Mouse (Mus musculus) central nervous system, embryonic 11.5 days (tissue): ENCODE measurements around the gene Coch. TPM values are rescaled to one million over a fixed set of nuclear protein-coding genes. Genes with fewer than 3 reads are reported as not detected.

Experiments
- polyA plus RNA-seq: library from polyadenylated mRNA; depleted of rRNA; stranded (reverse); fragments of >200 nt; gene quantifications from 2 replicates; pipeline ENCODE4 v1.2.3, GENCODE M21; 2012; rRNA removed

The Coch gene
- 2.8 and 3.4 TPM in 2 replicates for polyA plus RNA-seq

GRCm38 (mm10) chr12:51593229-51594029 lies at the start of gene Coch:
Gene Coch, plus strand, starts transcription at chr12:51593341.

Other genes starting within 250 kb of the Coch start
- 21.5 and 33.6 TPM in 2 replicates for gene G2e3, start 245.3 kb upstream of the Coch start, polyA plus RNA-seq
- gene Scfd1, start 215.8 kb upstream of the Coch start, polyA plus RNA-seq: 29.9 and 45.2 TPM in 2 replicates
- 24.9 and 27.4 TPM in 2 replicates for gene Ap4s1, start 97.7 kb downstream of the Coch start, polyA plus RNA-seq
- gene Strn3, start 98.6 kb downstream of the Coch start, polyA plus RNA-seq: 70.8 and 80.8 TPM in 2 replicates
- gene Hectd1, start 236.2 kb downstream of the Coch start, polyA plus RNA-seq: 35.6 and 40.1 TPM in 2 replicates